Mouse (Mus musculus): Measurements from ENCODE around the gene Gm27029. TPM values are rescaled to one million over a fixed set of nuclear protein-coding genes. Genes with fewer than 3 reads are reported as not detected.
"Not testable (repeated sequence)": the region's sequence is repeated elsewhere in the genome, so short reads cannot be mapped to it uniquely, and the experiment has no call there.

Gene Gm27029
- polyA plus RNA-seq, 1 experiment: 3.6 TPM

- no peak for DNase-seq (ENCODE audit: extremely low spot score in 1 of 2, low spot score in 1 of 2)
Observed at GRCm38 (mm10) chr11:101458217-101458616, 33.6 kb upstream of the Gm27029 start.

GRCm38 (mm10) chr11:101457631-101458030, 33.0 kb upstream of the Gm27029 start:
- no peak for DNase-seq (ENCODE audit: extremely low spot score in 1 of 2, low spot score in 1 of 2)

DNA sequence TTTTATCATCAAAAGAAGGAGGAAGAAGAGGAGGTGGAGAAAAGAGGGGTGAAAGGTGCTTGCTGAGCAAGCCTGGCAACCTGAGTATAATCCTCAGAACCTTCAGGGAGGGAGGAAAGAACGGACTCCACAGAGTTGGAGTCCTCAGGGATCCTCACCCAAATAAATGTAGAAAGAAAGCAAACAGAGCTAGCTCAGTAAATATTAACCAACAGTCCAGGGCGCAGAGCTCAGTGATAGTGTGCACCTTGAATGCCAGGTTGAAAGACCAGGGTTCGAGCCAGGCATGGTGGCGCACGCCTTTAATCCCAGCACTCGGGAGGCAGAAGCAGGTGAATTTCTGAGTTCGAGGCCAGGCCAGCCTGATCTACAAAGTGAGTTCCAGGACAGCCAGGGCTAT, 31.0 kb upstream of the Gm27029 start:
- DNase-seq (ENCODE audit: extremely low spot score in 1 of 2, low spot score in 1 of 2): no peak

GRCm38 (mm10) chr11:101454702-101455101, 30.1 kb upstream of the Gm27029 start:
- DNase-seq (ENCODE audit: extremely low spot score in 1 of 2, low spot score in 1 of 2): no peak

DNA sequence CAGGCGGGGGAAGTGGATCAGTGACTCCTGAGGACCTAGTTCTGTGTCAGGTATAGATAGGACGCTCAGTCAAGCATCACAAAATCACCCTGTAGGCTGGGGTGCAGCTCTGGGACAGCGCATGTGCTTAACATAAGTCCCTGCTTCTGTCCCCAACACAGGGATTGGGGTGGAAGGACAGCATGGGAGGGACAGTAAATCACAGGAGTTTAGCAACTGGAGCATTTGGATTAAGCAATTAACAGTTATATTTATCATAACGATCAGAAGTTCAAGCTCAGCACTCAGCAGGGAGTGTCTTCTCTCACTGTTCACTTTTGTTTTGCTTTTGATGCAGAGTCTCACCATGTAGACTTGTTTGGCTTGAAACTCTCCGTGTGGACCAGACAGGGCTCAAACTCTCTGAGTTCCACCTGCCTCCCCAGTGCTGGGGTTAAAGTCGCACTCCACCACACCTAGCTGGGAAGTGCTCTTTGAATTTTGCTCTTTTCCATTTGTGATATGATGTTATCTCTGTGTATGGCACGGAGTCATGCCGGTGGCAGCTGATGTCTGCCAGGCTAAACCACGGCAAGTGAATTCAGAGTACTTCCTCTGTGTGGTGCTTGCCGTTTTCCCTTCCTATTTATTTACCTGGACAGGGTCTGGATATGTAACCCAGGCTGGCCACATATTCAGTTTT, 27.6 kb upstream of the Gm27029 start:
- DNase-seq (ENCODE audit: extremely low spot score in 1 of 2, low spot score in 1 of 2): no peak

- no peak for DNase-seq (ENCODE audit: extremely low spot score in 1 of 2, low spot score in 1 of 2)
Observed at GRCm38 (mm10) chr11:101451536-101451935, 26.9 kb upstream of the Gm27029 start.

GRCm38 (mm10) chr11:101450394-101450793, 25.8 kb upstream of the Gm27029 start:
- DNase-seq (ENCODE audit: extremely low spot score in 1 of 2, low spot score in 1 of 2): no peak

GRCm38 (mm10) chr11:101449596-101449995, 25.0 kb upstream of the Gm27029 start:
- not testable (repeated sequence) for DNase-seq (ENCODE audit: extremely low spot score in 1 of 2, low spot score in 1 of 2)

DNA sequence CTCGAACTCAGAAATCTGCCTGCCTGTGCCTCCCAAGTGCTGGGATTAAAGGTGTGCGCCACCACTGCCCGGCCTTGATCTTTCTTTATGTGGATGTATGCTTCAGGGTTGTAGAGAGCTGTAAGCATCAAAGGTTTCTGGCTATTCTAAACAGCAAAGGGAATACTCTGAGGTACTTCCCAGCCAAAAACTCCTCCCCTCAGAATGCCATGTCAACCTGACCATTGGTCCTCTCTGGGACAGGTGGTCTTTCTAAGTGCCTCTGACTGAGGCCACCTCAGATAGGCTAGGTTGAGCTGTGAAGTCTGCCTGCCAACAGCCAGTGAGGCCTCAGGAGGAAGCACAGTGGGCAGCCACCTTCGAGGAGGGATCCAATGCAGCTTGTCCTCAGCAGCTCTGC, 24.3 kb upstream of the Gm27029 start:
- DNase-seq (ENCODE audit: extremely low spot score in 1 of 2, low spot score in 1 of 2): no peak

GRCm38 (mm10) chr11:101448274-101448746, 23.7 kb upstream of the Gm27029 start, which contains the start of gene Ifi35:
Gene Ifi35 (plus strand): TSS chr11:101448407.
- DNase-seq (ENCODE audit: extremely low spot score in 1 of 2, low spot score in 1 of 2): no peak

DNA sequence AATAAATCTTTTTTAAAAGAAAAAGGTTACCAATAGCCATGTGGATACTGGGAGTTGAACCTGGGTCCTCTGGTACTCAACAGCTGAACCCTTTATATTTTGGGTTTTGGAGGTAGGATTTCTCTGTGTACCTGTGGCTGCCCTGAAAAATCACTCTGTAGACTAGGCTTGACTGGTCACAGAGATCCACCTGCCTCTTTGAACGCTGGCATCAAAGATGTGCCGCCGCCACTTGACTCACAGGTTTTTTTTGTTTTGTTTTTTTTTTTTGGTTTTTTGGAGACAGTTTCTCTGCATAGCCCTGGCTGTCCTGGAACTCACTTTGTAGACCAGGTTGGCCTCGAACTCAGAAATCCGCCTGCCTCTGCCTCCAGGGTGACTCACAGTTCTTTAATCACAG, 23.2 kb upstream of the Gm27029 start:
- DNase-seq (ENCODE audit: extremely low spot score in 1 of 2, low spot score in 1 of 2): no peak

- DNase-seq (ENCODE audit: extremely low spot score in 1 of 2, low spot score in 1 of 2): not testable (repeated sequence)
Observed at GRCm38 (mm10) chr11:101446860-101447259, 22.3 kb upstream of the Gm27029 start.

- DNase-seq (ENCODE audit: extremely low spot score in 1 of 2, low spot score in 1 of 2): no peak
Observed at GRCm38 (mm10) chr11:101446319-101446718, 21.7 kb upstream of the Gm27029 start.

DNA sequence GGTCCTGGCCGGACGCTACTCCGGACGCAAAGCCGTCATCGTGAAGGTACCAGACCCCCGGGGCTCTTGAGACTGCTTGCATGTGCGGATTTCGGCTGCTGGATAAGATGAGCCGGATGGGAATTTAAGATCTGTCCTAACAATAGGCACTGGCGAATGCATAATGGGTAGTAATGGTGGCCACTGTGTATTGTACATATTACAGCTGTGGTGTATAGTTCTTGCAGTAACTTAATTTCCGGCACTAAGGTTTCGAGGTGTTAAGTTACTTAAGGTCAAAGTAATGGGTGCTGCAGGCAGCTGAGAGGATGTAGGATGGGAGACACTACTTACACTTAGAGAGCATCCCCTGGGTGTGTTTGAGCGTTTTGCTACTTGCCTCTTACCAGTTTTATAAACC, 18.2 kb upstream of the Gm27029 start:
- no peak for DNase-seq (ENCODE audit: extremely low spot score in 1 of 2, low spot score in 1 of 2)

- peak; percentile 98 for DNase-seq (ENCODE audit: extremely low spot score in 1 of 2, low spot score in 1 of 2)
Observed at GRCm38 (mm10) chr11:101442127-101442693, 17.6 kb upstream of the Gm27029 start, which contains the start of gene Rpl27. Gene Rpl27 (plus strand): TSS chr11:101442298.

DNA sequence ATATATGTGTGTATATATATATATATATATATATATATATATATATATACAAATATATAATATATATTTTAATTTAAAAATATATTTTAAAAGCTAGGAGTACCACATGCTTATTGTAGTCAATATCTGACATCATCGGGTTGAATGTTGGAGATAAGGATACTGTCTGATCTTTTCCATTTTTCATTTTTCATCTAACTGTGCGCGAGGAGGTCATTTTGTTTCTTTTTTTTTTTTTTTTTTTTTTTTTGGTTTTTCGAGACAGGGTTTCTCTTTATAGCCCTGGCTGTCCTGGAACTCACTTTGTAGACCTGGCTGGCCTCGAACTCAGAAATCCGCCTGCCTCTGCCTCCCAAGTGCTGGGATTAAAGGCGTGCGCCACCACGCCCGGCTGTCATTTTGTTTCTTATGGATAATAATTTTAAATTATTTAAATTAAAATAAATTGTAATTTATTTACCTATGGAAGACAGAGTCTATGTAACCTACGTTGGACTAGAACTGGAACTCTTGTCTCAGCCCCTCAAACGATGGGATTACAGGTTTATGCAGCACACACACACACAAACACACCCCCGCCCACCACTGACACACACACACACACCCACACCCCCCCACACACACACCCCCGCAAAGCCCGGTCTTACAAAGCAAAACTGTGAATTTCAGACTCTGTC, 17.0 kb upstream of the Gm27029 start:
- DNase-seq (ENCODE audit: extremely low spot score in 1 of 2, low spot score in 1 of 2): not testable (repeated sequence)

DNA sequence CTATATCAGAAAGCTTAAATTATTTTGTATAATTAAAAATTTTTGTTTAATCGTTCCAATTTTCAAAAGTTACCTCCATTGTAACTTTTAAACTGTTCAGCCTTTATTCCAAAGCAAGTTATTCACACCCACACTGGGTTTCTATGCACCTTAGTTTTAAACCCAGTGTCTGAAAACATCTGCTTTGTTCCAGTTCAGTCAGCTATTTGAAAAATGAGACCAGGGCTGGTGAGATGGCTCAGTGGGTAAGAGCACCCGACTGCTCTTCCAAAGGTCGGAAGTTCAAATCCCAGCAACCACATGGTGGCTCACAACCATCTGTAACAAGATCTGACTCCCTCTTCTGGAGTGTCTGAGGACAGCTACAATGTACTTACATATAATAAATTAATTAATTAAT, 13.4 kb upstream of the Gm27029 start:
- not testable (repeated sequence) for DNase-seq (ENCODE audit: extremely low spot score in 1 of 2, low spot score in 1 of 2)

DNA sequence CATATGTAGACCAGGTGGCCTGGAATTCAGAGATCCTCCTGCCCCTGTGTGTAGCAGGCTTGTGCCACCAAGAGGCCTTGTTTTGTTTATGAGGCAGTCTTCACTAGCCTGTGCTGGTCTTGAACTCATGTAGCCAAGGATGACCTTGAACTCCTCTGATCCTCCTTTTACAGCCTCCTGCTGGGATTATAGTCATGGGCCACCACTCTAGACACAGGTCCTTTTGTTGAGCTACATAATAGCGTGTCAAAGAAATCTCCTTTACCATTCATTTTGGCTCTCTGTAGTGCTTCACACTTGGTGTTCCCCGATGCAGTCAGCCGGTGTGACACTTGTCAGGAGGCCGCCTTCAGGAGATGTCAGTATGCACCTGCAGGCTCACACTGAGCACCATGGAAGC, 12.3 kb upstream of the Gm27029 start:
- no peak for DNase-seq (ENCODE audit: extremely low spot score in 1 of 2, low spot score in 1 of 2)

GRCm38 (mm10) chr11:101435831-101436230, 11.2 kb upstream of the Gm27029 start:
- DNase-seq (ENCODE audit: extremely low spot score in 1 of 2, low spot score in 1 of 2): no peak

DNA sequence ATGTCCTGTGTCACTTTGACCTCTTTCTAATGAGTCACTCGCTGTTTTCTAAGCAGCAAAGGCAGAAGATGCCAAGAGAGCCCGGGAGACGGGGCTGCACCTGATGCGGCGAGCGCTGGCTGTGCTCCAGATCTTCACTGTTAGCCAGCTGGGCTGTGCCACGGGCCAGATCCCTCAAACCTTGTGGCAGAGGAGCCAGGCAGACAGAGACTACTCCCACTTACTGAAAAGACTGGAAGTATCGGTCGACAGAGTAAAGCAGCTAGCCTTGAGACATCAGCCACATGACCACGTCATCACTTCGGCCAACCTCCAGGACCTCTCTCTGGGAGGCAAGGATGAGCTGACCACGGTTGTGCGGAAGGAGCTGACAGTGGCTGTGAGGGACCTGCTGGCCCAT, 8.8 kb upstream of the Gm27029 start:
- no peak for DNase-seq (ENCODE audit: extremely low spot score in 1 of 2, low spot score in 1 of 2)

DNA sequence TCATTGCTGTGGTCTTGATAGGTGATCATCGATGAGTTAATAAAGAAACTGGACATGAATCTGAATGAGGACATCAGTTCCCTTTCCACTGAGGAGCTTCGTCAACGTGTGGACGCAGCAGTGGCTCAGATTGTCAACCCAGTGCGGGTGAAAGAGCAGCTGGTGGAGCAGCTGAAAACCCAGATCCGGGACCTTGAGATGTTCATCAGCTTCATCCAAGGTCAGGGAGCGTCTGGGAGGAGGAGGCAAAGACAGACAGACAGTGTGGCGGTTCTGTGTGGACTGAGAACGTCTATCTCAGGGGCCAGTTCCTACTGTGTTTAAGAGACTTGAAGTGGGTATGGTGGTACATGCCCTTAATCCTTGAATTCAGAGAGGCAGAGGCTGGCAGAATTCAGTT, 6.7 kb upstream of the Gm27029 start:
- DNase-seq (ENCODE audit: extremely low spot score in 1 of 2, low spot score in 1 of 2): no peak

DNA sequence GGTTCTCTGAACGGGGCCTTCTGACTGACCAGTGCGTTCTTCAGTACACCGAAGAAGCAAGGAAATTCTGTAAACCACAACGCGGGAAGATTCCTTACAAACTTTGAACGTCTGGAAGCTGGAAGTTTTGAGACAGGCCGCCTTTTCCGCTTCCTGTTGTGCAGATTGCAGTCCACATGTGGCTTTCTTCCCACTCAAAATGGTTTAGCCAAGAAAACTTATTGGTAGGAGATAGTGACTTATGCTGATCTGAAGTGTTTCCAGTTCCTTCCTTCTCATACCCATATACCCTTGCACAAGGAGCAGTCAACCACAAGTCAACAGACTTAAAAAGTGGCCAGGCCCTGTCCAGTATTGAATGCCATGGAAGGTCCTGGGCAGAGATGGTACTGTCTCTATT, 1.6 kb upstream of the Gm27029 start:
- no peak for DNase-seq (ENCODE audit: extremely low spot score in 1 of 2, low spot score in 1 of 2)

Measured in frontal cortex, adult 2 months (tissue).